Mouse (Mus musculus) lung, postnatal 36 days (tissue): ENCODE measurements around the gene Brwd1.

ENCODE experiments used
- DNase-seq: peaks from one replicate; pipeline ENCODE4 v3.0.0; 2022; ENCODE audit warnings: mixed read lengths

The Brwd1 gene

DNA sequence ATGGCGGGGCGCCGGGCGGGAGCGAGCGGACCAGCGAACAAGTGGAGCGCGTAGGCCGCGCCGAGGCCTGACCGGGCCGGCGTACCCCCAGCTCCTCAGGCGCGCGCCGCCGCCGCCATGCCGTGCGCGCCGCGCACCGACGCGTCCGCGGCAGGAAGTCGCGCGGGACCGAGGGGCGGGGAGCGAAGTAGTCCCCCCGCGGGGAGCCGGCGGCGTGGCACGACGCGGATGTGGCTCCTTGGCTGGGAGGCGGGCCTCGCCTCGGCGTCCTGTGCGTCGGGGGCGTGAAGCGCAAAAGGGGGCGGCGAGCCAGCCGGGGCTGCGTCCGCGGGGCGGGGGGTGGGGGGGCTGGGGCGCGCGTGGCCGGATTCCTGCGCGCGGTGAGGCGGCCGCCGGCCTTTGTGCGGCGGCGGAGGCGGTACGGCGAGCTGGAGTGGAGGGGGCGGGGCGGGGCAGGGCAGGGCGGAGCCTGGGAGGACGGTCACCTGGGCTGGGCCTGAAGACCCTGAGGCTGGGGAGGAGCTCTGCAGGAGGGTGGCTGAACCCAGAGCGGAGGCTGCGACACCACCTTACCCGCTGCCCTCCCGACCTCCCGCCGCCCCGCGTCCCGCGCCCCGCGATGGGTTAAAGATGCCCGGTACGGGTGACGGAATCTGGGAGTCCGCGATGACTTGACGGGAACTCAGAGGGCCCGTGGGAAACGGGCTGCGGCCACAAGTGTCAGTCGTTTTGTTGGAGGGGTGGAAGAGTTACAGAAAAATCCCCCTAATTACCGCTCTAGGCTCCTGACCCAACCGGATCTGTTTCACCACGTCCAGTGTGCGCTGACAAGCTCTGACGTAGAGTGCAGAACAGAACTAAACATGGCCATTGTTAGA lies at the start of gene Brwd1:
TSS of gene Brwd1 (minus strand) at position 226 of the 878 bp plus-strand sequence.
- peak; percentile 92 for DNase-seq

DNA sequence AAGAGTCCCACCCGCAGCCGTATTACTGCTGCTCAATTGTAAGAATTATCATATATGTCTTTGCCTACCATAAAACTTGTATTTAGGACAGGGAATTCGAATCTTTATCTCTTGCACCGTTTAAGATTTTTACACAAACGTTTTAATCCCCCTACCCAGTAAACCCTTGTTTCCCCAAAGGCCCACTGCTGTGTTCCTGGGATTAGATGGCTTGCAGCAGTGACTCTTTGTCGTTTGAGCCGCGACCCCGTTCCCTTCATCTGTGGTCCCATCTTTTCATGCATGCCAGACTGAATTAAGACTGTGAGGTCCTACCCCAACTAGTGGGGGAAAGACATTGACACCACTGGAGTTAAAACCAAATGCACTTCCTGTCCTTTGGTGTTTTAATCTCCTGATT lies 46.1 kb upstream of the Brwd1 start:
- DNase-seq: no peak

DNA sequence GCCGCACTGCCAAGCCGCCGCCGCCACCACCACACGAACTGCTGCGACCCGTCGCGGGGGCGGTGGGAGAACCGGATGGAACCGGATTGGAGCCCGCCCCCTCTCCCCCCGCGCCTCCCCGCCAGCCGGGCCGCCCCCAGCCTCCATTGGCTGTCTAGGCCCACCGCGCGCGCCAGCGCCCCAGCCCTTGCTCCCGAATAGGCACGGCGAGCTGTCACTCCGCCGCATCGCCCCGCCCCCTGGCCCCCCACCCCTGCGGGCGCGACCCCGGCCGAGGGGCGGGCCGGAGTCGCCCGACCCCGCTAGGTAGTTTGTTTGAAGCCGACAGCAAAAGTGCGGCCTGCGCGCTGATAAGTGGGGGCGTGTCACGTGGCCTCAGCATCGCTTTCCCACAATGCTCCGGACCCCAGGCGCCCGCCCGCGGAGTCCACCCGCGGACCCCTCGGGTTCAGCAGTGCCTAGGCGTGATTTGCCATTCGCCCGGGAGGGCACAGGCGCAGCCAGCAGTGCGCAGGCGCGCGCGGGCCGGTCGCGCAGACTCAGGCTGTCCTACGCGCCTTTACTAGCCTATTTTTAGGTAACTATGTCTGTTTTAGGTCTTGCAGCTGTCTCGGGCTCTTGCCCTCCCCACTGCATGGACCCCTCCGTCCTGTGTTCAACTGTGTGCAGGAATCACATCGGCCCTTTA lies 45.5 kb upstream of the Brwd1 start, which contains the start of gene Hmgn1:
TSS of gene Hmgn1 (minus strand) at position 73 of the 688 bp plus-strand sequence.
- DNase-seq: peak; percentile 97

DNA sequence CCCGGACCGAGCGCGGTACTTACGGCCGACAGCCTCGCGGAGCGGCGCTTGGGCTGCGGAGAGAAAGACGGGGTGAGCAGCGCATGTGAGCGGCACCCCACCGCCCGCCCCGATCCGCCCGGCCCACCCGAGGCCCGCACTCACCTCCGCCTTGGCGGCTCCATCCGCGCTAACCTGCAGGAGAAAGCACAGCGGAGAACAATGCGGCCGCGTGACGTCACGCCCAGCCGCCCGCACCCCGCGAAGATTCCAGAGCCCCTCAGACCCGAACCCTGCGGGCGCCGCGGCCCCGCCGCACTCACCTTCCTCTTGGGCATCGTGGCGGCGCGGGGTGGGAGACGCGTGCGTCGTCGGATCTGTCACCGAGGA lies 44.9 kb upstream of the Brwd1 start:
- DNase-seq: no peak

DNA sequence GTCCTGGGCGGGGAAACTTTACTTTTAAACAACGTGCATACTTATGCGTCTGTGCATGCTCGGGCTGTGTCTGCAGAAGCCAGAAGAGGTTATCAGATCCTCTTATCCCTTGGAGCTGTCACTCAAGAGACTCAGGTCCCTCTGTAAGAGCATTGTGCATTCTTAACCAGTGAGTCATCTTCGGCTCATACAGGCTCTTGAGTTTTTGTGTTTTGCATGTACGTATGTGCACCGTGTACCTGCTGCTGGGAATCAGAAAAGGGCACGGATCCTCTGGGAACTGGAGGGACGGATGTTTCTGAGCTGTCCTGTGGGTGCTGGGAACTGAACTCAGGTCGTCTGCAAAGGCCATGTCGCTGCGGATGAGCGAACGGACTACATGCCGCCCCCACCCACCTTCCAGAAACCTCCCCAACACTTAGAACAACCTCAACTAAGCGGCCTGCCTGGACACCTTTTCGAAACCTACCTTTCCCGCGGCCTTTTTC lies 44.4 kb upstream of the Brwd1 start:
- peak; percentile 66 for DNase-seq

DNA sequence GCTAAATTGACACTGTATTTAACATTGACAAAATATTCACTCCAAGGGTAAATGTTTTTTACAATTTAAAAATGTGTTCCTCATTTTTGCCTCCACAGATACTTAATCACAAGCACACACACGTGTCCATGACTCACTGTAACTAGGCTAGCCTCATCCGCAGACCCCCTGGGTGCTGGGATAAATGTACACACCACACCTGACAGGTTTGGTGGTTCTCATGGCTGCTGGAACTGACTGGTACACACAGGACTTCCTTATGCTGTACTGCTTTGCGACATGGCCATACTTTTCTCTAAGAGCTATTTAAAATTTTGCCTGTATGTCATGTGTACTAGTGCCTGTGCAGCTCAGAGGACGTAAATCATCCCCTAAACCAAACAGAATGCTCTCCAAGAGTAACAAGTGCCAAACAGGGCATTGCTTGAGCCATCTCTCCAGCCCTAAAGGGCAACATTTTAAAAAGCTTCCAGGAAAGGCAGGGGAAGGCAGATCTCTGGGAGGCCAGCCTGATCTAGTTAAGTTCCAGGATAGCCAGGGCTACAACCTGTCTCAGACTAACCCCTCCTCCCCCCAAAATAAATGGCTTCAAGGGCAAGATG lies 37.8 kb upstream of the Brwd1 start:
- DNase-seq: no peak

DNA sequence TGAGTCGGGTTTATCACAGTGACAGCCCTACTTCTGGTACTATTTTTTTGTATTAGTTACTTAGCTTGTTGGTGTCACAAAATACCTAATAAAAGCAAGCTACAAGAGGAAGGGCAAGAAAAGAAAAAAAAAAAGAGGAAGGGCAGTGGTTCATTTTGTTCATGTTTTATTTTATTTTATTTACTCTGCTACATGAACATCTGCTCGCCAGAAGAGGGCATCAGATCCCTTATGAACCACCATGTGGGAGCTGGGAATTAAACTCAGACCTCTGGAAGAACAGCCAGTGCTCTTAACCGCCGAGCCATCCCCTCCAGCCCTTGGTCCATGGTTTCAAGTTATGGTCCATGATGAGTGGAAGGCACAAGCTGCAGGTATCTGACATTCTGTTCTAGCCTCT lies 32.4 kb upstream of the Brwd1 start:
- DNase-seq: no peak

DNA sequence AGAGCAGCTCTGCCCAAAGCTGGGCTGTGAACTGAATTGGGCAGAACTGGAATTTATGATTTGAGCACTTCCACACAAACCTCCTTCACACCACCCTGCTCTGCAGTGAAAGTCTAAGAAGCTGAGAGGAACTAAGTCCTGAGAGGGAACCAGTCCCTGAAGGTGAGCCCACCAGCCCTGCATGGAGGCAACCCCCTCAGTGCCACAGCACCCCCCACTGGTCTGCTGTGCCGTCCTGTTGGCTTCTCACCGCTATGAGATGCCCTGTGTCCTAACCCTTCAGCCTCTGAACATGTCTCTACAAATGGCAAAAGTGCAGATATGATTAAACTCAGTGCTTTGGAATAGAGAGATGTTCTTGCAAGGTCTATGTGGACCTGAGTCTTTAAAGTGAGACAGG lies 30.4 kb upstream of the Brwd1 start:
- DNase-seq: no peak

DNA sequence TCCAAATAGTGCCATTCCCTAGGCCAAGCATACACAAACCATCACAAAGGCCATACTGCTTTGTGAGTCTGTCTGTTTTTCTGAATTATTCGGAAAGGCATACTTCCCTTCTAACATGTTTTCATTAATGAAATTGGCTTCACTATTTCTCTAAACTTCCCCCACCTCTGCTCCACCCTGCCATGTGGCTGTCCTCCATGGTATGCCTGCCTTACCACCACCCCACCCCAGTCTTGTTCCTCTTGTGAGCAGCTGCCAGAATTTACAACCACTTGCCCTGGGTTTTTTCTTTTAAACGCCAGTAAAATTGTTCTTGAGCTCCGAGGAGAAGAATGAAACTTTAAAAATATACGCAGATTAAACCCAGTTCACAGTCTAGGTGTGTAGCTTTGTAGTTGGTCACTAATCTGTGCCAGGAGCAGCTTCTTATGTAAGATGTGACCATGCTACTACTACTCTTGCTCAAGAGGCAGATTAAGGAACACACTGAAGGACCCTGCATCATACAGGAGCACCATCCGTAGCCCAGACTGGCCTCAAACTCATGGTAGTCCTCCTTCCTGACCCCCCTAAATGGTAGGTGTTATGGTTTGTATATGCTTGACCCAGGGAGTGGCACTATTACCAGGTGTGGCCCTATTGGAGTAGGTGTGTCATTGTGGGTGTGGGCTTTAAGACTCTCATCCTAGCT lies 28.5 kb upstream of the Brwd1 start:
- no peak for DNase-seq

DNA sequence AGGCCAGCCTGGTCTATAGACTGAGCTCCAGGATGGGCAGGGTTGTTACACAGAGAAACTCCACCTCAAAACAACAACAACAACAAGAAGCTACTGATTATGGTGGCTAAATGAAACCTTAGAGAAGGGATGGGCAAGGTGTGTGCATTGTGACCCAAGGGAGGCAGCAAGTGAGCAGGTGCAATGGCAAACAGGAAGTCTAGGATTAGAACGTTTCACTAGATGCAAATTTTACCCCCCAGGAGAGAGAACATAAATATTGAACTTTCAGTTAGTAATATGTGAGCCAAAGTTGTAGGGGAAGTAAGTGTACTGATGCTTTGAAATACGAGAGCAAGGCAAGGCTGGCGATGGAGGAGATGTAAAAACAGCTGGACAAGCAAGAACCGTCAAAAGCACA lies 27.3 kb upstream of the Brwd1 start:
- no peak for DNase-seq

DNA sequence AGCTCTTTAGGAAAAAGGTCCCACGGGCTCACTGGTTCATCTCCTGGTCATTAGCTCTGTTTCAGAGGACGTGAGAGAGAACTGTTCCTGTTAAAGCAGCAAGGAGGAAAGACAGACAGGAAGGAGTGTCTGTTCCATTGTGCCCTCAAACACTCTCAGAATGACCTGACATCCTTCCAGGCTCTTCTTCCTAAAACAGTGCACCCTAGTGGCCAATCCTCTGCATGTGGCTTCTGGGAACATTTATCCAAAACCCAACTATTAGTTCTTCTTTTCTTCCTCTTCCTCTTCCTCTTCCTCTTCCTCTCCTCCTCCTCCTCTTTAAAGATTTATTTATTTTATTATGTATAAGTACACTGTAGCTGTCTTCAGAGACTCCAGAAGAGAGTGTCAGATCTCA lies 20.7 kb upstream of the Brwd1 start:
- DNase-seq: peak; percentile 78

DNA sequence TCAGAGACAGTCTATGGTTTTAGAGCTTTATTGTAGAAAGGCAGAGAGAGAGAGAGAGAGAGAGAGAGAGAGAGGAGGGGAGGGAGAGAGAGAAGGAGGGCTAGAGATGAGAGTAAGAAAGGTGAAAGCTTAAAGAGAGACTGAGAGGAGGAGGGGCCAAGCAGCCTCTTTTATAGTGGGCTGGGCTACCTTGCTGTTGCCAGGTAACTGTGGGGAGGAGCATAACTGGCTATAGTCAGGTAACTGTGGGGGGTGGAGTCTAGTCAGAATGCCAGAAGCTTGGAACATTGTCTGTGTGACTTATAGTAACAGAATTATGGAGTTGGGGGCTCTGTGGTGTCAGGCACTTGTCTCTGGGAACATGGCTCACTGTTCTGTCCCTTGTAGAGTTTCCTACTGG lies 15.5 kb upstream of the Brwd1 start:
- peak; percentile 35 for DNase-seq

DNA sequence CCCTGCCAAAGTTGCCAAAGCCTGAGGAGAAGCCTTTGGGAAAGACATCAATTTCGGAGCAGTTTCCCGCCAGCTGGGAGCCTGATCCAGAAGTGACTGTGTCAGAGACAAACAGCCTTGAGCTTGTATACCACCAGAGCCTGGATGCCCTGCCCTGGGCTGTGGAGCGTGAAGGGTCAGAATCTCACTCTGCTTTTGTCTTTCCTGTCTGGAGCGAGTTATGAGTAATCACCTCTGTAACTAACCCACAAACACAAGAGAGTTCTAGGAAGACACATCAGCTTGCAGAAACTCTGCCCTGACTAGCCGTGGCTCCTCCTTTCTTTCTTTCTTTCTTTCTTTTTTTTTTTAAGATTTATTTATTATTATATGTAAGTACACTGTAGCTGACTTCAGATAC lies 13.6 kb upstream of the Brwd1 start:
- DNase-seq: no peak

DNA sequence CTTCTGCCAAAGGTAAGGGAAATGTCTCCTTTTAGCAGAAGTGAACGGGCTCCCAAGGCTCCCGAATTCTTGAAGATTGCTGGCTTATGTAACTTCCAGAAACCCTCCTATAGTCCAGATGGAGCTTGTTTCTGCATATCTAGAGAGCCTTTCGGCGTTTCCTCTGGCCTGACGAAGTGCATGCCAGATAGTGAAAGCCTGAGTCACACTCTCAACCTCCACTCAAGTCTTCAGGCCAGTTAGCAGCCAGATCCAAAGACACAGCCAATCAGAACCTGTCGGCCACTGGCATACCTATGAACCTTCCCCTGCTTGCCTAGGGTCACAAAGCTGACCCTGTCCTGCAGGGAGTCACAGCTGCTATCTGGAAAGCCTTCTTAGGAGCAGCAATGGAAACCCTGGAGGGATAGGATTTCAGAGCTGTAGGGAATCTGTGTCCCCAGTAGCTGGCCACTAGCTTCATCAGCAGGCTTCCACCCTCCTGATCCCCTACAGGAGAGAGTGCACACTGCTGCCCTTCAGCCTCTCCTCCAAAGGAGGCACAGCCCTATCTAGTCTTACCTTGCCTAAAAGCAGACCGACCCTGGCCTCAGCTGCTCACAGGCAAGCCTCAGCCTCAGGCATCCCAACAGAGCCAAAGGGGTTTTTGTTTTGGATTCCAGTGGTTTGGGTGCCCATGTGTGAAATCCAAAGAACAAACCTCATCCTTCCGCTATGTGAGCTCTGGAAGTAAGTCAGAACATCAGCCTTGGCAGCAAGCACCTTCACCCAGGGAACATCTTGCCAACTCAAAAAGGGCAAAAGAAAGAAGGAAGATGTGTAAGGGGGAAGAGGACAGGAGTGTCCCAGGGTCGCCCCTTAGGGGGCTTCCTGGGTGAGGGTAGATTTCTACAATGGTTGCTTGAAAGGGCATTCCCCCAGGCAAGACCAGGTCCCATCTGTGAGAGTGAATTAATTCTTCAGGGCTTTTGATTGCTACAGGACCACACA lies 9.5 kb upstream of the Brwd1 start:
- DNase-seq: peak; percentile 84

DNA sequence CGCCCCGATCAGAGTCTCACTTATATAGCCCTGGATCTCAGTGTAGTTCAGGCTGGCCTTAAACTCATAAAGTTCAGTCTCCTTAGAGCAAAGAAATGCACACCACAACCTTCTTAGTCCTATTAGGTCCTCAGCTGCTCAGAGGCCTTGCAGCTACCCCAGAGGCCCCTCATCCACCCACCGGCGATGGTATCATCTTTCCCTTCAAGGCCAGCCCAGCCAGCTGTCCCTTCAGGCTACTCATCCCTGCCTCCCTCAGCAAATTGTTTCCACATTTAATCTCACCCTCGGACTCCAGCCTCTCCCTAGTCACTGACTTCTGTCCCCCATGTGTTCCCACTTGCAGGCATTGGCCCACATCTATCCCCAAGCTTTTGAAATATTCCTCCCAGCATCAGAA lies 5.8 kb upstream of the Brwd1 start:
- no peak for DNase-seq

DNA sequence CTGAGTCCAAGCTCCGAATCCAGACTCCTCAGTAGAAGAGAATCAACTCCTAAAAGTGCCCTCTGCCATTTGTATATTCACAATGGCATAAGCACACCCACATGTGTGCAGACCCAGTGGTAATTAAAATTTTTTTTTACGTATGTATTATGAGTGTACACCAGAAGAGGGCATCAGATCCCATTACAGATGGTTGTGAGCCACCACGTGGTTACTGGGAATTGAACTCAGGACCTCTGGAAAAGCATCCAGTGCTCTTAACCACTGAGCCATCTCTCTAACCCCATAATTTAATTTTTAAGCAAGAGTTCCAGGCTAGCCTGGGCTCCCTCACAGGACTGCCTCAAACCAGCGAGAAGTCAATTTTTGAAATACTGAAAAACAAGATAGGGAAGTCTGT lies 5.1 kb upstream of the Brwd1 start:
- no peak for DNase-seq

DNA sequence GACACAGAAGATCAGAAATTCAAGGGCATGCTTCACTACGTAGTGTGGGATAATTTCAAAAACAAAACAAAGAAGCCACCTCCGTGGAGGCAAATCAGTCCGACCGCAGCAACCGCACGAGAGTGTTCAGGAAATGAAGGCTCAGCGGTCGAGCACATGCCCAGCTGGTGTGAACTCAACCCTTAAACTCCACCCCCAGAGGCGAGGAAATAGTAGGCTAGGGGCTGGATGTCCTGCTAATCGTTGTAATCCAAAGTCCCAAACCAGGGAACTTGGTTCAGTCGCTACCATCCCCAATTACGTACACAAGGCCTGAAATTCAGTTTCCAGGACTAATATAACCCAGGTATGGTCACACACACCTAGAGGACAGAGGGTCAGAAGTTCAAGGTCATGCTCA lies 4.7 kb upstream of the Brwd1 start:
- peak; percentile 60 for DNase-seq

DNA sequence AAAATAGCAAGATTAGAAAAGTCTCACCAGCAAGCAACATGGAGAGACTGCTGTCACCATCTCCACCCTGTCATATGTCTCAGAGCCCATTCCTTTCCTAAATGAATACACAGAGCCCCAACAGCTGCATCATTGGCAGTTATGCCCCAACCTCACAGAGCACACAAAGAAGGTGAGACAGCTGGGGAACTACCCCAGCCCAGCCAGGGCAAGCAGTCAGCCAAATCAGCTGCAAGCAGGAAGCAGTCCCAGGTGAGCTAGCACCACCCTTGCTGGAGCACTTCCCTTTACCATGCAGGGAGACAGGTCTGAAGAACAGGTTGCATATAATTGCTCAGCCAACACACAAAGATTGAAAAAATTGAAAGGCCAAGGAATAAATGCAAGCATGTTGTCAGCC lies 3.3 kb upstream of the Brwd1 start:
- DNase-seq: peak; percentile 34

DNA sequence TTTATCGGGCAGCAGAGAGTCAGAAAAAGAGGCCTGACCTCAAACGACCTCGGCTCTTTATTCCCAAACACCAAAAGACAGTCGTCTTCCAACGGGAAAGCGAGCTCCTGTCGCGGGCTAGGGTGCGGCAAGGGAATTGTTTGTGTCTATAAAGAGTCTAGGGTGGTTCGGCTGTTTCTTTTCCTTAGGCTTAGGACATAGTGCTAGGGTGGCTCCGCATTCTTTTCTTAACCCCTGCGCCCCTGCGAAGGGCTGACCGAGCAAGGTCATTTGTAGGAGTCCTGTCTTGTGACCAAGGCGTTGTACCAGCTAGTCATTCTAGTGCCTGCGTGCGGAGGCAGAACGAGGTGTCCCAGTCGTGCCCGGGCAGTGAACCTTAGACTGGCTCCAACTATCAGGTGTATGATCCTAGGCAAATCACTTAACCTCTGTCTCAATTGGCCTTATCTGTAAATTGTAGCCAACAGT lies 887 bp upstream of the Brwd1 start:
- DNase-seq: peak; percentile 75

DNA sequence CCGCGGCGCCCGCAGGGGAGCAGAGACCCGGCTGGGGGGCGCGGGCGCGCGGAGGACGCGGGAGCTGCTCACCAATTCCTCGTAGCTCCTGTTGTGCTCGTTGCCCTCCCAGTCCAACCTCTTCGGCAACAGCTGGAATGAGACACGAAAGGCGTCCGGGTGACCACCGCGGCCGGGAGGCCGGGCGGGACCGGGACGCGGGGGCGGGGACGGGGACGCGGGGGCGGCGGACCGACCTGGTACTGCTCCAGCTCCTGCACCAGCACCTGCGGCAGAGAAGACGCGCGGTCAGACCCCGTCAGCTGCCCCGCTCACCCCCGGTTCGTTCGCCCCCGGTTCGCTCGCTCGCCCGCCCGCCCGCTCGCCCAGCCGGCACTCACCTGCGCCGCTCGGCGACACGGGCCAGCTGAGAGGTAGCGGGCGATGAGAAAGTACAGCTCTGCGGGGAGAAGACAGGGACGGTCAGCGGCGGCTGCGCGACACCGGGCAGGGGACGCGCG lies 534 bp downstream of the Brwd1 start:
- DNase-seq: peak; percentile 34

DNA sequence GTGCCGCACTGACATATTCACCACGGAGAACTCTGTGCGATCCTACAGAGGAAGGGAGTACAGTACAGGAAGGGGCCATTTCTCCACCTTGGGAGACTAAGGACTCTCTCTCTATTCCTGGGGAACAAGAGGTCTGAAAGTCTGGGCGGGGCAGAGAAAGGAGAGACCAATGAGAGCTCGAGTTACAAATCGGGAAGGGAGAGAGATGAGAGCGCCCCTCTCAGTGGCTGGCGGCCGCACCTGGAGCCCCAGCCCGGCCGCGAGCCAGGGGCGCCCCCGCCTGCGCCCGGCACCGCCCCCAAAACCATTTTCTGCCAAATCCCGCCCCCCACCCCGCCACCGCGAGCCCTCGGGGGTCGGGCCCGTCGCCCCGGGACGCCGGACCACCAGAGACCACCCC lies 995 bp downstream of the Brwd1 start:
- peak; percentile 93 for DNase-seq

DNA sequence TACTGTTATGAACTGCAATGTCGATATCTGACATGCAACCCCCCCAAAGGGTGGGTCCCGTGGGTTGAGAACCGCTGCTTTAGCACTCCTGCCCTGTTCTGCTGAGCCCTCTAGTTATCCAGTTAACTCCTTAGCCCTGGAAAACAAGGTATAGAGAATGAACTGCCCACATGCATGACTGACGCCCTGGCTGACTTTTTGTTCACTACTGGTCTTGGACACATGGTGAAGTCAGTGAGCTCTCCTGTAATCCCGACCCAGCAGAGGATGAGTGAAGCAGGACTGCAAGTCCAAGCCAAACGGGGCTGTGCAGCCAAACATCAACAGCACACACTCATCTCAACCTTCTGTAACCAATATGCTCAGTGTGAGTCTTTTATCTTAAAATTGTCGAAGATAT lies 1.8 kb downstream of the Brwd1 start:
- DNase-seq: no peak
